In the genomic region with DNA sequence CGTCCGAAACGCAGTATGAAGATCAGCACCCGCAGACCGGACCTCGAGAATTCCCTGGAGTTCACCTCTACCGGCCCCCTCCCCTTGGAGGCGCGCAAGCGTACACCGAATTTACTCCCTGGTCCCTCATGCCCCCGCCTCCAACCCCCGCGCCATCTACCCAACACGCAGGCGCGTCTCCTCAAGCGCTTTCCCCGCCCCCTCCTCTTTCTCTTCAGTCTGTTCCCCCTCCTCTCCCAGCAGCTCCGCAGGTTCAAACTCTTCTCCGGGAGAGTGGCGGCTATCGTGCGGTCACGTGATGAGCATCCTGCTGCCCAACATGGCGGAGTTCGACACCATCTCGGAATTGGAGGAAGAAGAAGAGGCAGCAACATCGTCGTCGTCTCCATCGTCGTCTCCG, we compare ENCODE assay signal across 7 mouse cellular contexts. TPM values are rescaled to one million over a fixed set of nuclear protein-coding genes. Genes with fewer than 3 reads are reported as not detected.
DNase-seq lines count a peak whose midpoint lies in the region; ATAC-seq and TF ChIP-seq lines count a peak whose summit lies in the region.

A gene (plus strand): TSS at position 190 of the 400 bp plus-strand sequence.

- peak within 1 kb of the TSS; percentile 18 for H3ac ChIP-seq in myocyte (ENCODE audit: control insufficient read depth, insufficient read length)

- peak; percentile 92 for ATAC-seq in embryonic facial prominence, embryonic 11.5 days (replicated peaks; ENCODE audit: insufficient number of reproducible peaks, low FRiP score, low TSS enrichment, low read depth)
- ATAC-seq in limb, embryonic 13.5 days (ENCODE audit: low FRiP score, low read depth), result peak; percentile 95
- peak; percentile 79; the same call in 1 of the 2 replicates for ATAC-seq in stomach, embryonic 15.5 days (ENCODE audit: insufficient read depth, low FRiP score, low read depth)

- no peaks in the 10 kb centered on the region for H3K79me2 ChIP-seq in myocyte (ENCODE audit: control insufficient read depth, insufficient read depth)

- H3K27ac ChIP-seq in embryonic facial prominence, embryonic 11.5 days (replicated peaks; ENCODE audit: low read depth, low read length), result no peak within 1 kb of the TSS
- H3K27ac ChIP-seq in limb, embryonic 13.5 days, result no peak within 1 kb of the TSS
- no peak within 1 kb of the TSS for H3K27ac ChIP-seq in stomach, embryonic 15.5 days

- peak; percentile 75 for DNase-seq in adrenal gland, postnatal 25 days
- peak; percentile 87 for DNase-seq in embryonic facial prominence, embryonic 11.5 days (ENCODE audit: low spot score)
- DNase-seq in heart, adult 9 months (ENCODE audit: low spot score in 2 of 2), result peak; percentile 31 to 35
- DNase-seq in kidney, adult 9 months, result peak; percentile 75

- H3K9ac ChIP-seq in embryonic facial prominence, embryonic 11.5 days (replicated peaks; ENCODE audit: low read length), result peak within 1 kb of the TSS; percentile 67
- H3K9ac ChIP-seq in limb, embryonic 13.5 days, result peak within 1 kb of the TSS; percentile 67
- H3K9ac ChIP-seq in stomach, embryonic 15.5 days, result no peak within 1 kb of the TSS

- no peaks in the 10 kb centered on the region for H3K9me3 ChIP-seq in embryonic facial prominence, embryonic 11.5 days (replicated peaks; ENCODE audit: control insufficient read depth, low read length)
- H3K9me3 ChIP-seq in limb, embryonic 13.5 days, result no peaks in the 10 kb centered on the region
- no peaks in the 10 kb centered on the region for H3K9me3 ChIP-seq in stomach, embryonic 15.5 days

- no peaks in the 10 kb centered on the region for H3K36me3 ChIP-seq in embryonic facial prominence, embryonic 11.5 days (replicated peaks; ENCODE audit: control insufficient read depth, insufficient read depth, low read depth, low read length)
- H3K36me3 ChIP-seq in limb, embryonic 13.5 days, result no peaks in the 10 kb centered on the region
- no peaks in the 10 kb centered on the region for H3K36me3 ChIP-seq in myocyte (ENCODE audit: control insufficient read depth, insufficient read depth)
- H3K36me3 ChIP-seq in stomach, embryonic 15.5 days, result no peaks in the 10 kb centered on the region

- peak within 1 kb of the TSS; percentile 56 for H3K4me3 ChIP-seq in embryonic facial prominence, embryonic 11.5 days (ENCODE audit: low read depth, low read length)
- peak within 1 kb of the TSS; percentile 60 for H3K4me3 ChIP-seq in limb, embryonic 13.5 days
- peak within 1 kb of the TSS; percentile 65 for H3K4me3 ChIP-seq in myocyte
- H3K4me3 ChIP-seq in stomach, embryonic 15.5 days (replicated peaks), result peak within 1 kb of the TSS; percentile 53

- H3K4me2 ChIP-seq in embryonic facial prominence, embryonic 11.5 days (ENCODE audit: low read depth, low read length), result peak within 1 kb of the TSS; percentile 40
- H3K4me2 ChIP-seq in limb, embryonic 13.5 days (replicated peaks), result peak within 1 kb of the TSS; percentile 62
- H3K4me2 ChIP-seq in myocyte (ENCODE audit: low read depth), result peak within 1 kb of the TSS; percentile 60
- peak within 1 kb of the TSS; percentile 53 for H3K4me2 ChIP-seq in stomach, embryonic 15.5 days

- 15% methylated on average over 34 of the region's 34 CpGs for WGBS in embryonic facial prominence, embryonic 11.5 days
- WGBS in limb, embryonic 13.5 days, result 10% methylated on average over 34 of the region's 34 CpGs
- WGBS in stomach, embryonic 15.5 days, result 8% methylated on average over 30 of the region's 34 CpGs

- TF ChIP-seq POLR2A in myocyte (IDR thresholded peaks at IDR 0.05; ENCODE audit: insufficient read length, low read depth), result peak; percentile 44

- peaks cover 5% of the 10 kb centered on the region for H3K27me3 ChIP-seq in embryonic facial prominence, embryonic 11.5 days (ENCODE audit: control insufficient read depth, insufficient read depth, low read length)
- peaks cover 50% of the 10 kb centered on the region for H3K27me3 ChIP-seq in limb, embryonic 13.5 days
- H3K27me3 ChIP-seq in myocyte (ENCODE audit: control insufficient read depth, insufficient read depth, insufficient read length), result no peaks in the 10 kb centered on the region
- peaks cover 12% of the 10 kb centered on the region; the same call in 1 of the 2 replicates for H3K27me3 ChIP-seq in stomach, embryonic 15.5 days (replicated peaks)

- H3K4me1 ChIP-seq in embryonic facial prominence, embryonic 11.5 days (ENCODE audit: control insufficient read depth, insufficient read depth, low read length), result no peaks in the 10 kb centered on the region
- no peaks in the 10 kb centered on the region for H3K4me1 ChIP-seq in limb, embryonic 13.5 days
- no peaks in the 10 kb centered on the region for H3K4me1 ChIP-seq in stomach, embryonic 15.5 days

TF ChIP-seq in myocyte, 11 proteins besides CTCF, POLR2A, EP300 and RAD21:
- TF ChIP-seq MYOG (IDR thresholded peaks at IDR 0.05; ENCODE audit: control insufficient read depth in 1 of 3, insufficient read depth in 1 of 3, insufficient read length in 2 of 3, low read depth in 2 of 3) (no peak), USF1 (IDR thresholded peaks at IDR 0.05; ENCODE audit: low read depth) (peak; percentile 84)

RNA-seq across cellular contexts. Expression of the gene that starts here (rescaled TPM):
- total RNA-seq in adrenal gland, postnatal 25 days (2021), result 6.1 and 6.9 TPM in 2 replicates
- polyA plus RNA-seq in embryonic facial prominence, embryonic 11.5 days (2014; fragmentation: Nextera tagmentation; extraction: Ambion mirVana), result 3.8 and 4.1 TPM in 2 replicates
- 3.8 TPM in 2 replicates for polyA plus RNA-seq in limb, embryonic 13.5 days (2015; fragmentation: Nextera tagmentation; extraction: Ambion mirVana)
- polyA plus RNA-seq in myocyte (2012; fragmentation: generic; extraction: Trizol), result 0.26 TPM
- 3.2 and 3.6 TPM in 2 replicates for polyA plus RNA-seq in stomach, embryonic 15.5 days (2015; fragmentation: Nextera tagmentation; extraction: Ambion mirVana)

Comparison
In these comparisons a context has a peak if more than half of its experiments do, and no peak if none do; other contexts are left out.
1. DNase-seq: peak in every context shown above with its lines; median percentile 87 in embryonic facial prominence, embryonic 11.5 days; 75 in adrenal gland, postnatal 25 days; 75 in kidney, adult 9 months; 33 in heart, adult 9 months.